Mouse (Mus musculus) hindbrain, embryonic 14.5 days (tissue): ENCODE measurements around the gene Gm4884. TPM values are rescaled to one million over a fixed set of nuclear protein-coding genes. Genes with fewer than 3 reads are reported as not detected.
"Not testable (repeated sequence)": the region's sequence is repeated elsewhere in the genome, so short reads cannot be mapped to it uniquely, and the experiment has no call there.

Source experiments
- ATAC-seq: fragments of 200-750 bp; cut with Nextera tagmentation; 2 replicates; pipeline ENCODE4 v1.8.0; 2017; ENCODE audit warnings: moderate number of reproducible peaks, mild to moderate bottlenecking, moderate TSS enrichment, moderate library complexity; ENCODE audit not compliant: low FRiP score
- DNase-seq: peaks from one replicate; pipeline ENCODE4 v3.0.0-alpha.2; 2015; ENCODE audit warnings: low spot score
- H3K27ac ChIP-seq: fragments of 300-500 bp; sonication (generic); 2 replicates; pipeline ENCODE4 v1.5.1; 2014; ENCODE audit warnings: mild to moderate bottlenecking, moderate library complexity
- H3K27me3 ChIP-seq: fragments of 300-500 bp; sonication (generic); 2 replicates; pipeline ENCODE4 v1.6.1; 2014; ENCODE audit warnings: mild to moderate bottlenecking, low read length, mixed read lengths; ENCODE audit not compliant: control insufficient read depth, insufficient read depth
- H3K36me3 ChIP-seq: fragments of 300-500 bp; sonication (generic); replicated peaks from 2 replicates; pipeline ENCODE4 v1.6.1; 2014; ENCODE audit not compliant: control insufficient read depth, insufficient read depth
- H3K4me1 ChIP-seq: fragments of 300-500 bp; sonication (generic); replicated peaks from 2 replicates; pipeline ENCODE4 v1.6.1; 2014; ENCODE audit warnings: antibody characterized with exemption, low read length, mixed read lengths; ENCODE audit not compliant: control insufficient read depth, insufficient read depth
- H3K4me2 ChIP-seq: fragments of 300-500 bp; sonication (generic); replicated peaks from 2 replicates; pipeline ENCODE4 v1.6.1; 2014; ENCODE audit warnings: mild to moderate bottlenecking, moderate library complexity
- H3K4me3 ChIP-seq: fragments of 300-500 bp; sonication (generic); replicated peaks from 2 replicates; pipeline ENCODE4 v1.5.1; 2014; ENCODE audit warnings: mild to moderate bottlenecking, low read length
- H3K9ac ChIP-seq: fragments of 300-500 bp; sonication (generic); 2 replicates; pipeline ENCODE4 v1.6.1; 2014
- H3K9me3 ChIP-seq: fragments of 300-500 bp; sonication (generic); 2 replicates; pipeline ENCODE4 v1.6.1; 2016; ENCODE audit warnings: low read length; ENCODE audit not compliant: control insufficient read depth
- WGBS: fragments of 180-500 bp; shearing (Covaris S2); extraction: QIAGEN DNeasy Blood & Tissue Kit; methylation state at CpG from one replicate; pipeline ENCODE4 v1.1.7; 2014; 5-methylcytosine and 5-hydroxymethylcytosine counted together
- polyA plus RNA-seq: library from polyadenylated mRNA; unstranded; fragments of >200 nt; fragmentation: Nextera tagmentation; extraction: Ambion mirVana; gene quantifications from 2 replicates; pipeline ENCODE4 v1.2.1, GENCODE M21; 2014

The Gm4884 gene
- polyA plus RNA-seq: not detected in 2 replicates

- H3K4me3 ChIP-seq, H3K9ac ChIP-seq, H3K27me3 ChIP-seq, H3K36me3 ChIP-seq, DNase-seq, ATAC-seq, H3K9me3 ChIP-seq, H3K27ac ChIP-seq, H3K4me1 ChIP-seq, H3K4me2 ChIP-seq: not testable (repeated sequence)
- 82% methylated on average over 1 of the region's 1 CpGs for WGBS
Observed at GRCm38 (mm10) chr7:41032419-41032818, at the start of gene Gm4884. TSS of gene Gm4884 (plus strand) at chr7:41032719.

- Histone ChIP-seq H3K27ac (no peak within 1 kb of the TSS), H3K4me1 (no peaks in the 10 kb centered on the region), H3K4me2 (no peak within 1 kb of the TSS), H3K36me3 (no peaks in the 10 kb centered on the region), H3K9ac (no peak within 1 kb of the TSS), H3K27me3 (no peaks in the 10 kb centered on the region), H3K4me3 (no peak within 1 kb of the TSS), H3K9me3 (no peaks in the 10 kb centered on the region)
- DNase-seq (no peak), ATAC-seq (no peak)
- 81% methylated on average over 1 of the region's 1 CpGs for WGBS
Observed at GRCm38 (mm10) chr7:40987243-40987642, 45.3 kb upstream of the Gm4884 start, which contains the start of gene 4930433I11Rik. TSS of gene 4930433I11Rik (plus strand) at chr7:40987543.

GRCm38 (mm10) chr7:41044058-41044457 lies 11.5 kb downstream of the Gm4884 start:
- not testable (repeated sequence) for H3K4me1 ChIP-seq, H3K4me3 ChIP-seq, H3K9me3 ChIP-seq, H3K27ac ChIP-seq, ATAC-seq, DNase-seq, H3K9ac ChIP-seq, H3K36me3 ChIP-seq, H3K4me2 ChIP-seq, H3K27me3 ChIP-seq
- WGBS: 73% methylated on average over 3 of the region's 3 CpGs

Other genes starting within 250 kb of the Gm4884 start
- gene Vstm2b, start 134.4 kb upstream of the Gm4884 start, polyA plus RNA-seq: 39.1 and 41.4 TPM in 2 replicates
- not detected in 2 replicates for gene 4930433I11Rik, start 45.2 kb upstream of the Gm4884 start, polyA plus RNA-seq
- not detected in 2 replicates for gene Gm5592, start 121.1 kb downstream of the Gm4884 start, polyA plus RNA-seq